Mouse (Mus musculus): ENCODE data around the gene Sorbs1.
A peak's percentile ranks its signal among the peaks of the same experiment; 100 is the strongest.

Sorbs1 gene

GRCm38 (mm10) chr19:40477445-40477941 lies 36.1 kb downstream of the Sorbs1 start:
- DNase-seq = peak; percentile 77

GRCm38 (mm10) chr19:40476491-40476890 lies 37.1 kb downstream of the Sorbs1 start:
- no peak for DNase-seq

GRCm38 (mm10) chr19:40471526-40472245 lies 41.9 kb downstream of the Sorbs1 start:
- DNase-seq = no peak

GRCm38 (mm10) chr19:40469792-40470191 lies 43.8 kb downstream of the Sorbs1 start:
- DNase-seq = no peak

GRCm38 (mm10) chr19:40468308-40468707 lies 45.3 kb downstream of the Sorbs1 start:
- no peak for DNase-seq

- no peak for DNase-seq
Measured at GRCm38 (mm10) chr19:40467810-40468209, 45.8 kb downstream of the Sorbs1 start.

DNA sequence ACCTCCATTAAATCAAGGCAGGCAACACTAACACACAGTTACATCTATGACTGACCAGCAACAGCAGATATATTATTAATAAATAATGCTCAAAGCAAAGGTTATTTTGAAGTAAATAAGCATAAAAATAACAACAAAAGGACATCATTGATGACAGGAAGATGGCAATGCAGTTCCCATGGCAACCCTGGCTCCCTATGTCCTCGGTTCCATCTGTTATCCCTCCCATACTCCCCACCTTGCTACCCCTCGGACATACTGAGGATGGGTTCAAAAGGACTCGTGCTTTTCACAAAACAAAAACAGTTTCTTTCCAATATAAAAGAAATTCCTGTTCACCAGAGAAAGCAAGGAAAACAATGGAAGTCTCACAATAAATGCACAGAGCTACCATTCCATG lies 48.2 kb downstream of the Sorbs1 start:
- no peak for DNase-seq

DNA sequence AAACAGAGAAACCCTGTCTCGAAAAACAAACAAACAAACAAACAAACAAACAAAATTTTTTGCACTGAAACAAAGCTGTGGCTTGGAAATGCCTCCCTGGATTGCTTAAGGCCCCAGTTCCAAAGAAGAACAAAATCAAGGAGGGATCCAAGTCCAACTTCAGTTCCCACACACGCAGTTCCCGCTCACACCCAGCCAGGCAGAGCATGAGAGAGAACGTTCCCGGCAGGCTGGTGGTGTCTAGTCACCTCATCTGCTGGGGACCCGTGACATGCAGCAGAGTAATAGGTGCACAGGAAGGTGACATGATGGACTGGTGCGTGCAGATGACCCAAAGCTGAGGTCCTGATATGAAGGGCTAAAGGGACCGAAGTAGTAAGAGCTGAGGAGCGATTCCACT lies 49.2 kb downstream of the Sorbs1 start:
- no peak for DNase-seq

- no peak for DNase-seq
Measured at GRCm38 (mm10) chr19:40462892-40463291, 50.7 kb downstream of the Sorbs1 start.

DNA sequence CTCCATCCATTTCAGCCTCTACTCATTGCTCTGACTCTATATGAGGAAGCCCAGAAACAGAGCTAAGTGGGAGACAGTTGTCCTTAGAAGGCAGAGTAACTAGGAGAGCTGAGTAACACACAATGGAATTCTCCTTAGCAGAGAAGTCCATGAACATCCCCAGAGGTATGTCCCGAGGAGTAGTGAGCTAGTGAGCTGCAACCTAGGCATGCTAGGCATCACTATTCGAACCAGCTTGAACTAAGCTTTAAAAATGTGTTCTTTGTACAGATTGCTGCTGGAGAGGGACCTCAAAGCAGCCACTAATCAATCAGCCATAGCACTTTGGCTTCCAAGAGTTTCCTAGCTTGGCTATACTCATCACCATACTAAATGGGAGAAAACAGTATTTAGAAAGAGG lies 51.1 kb downstream of the Sorbs1 start:
- DNase-seq = no peak

- DNase-seq = no peak
Measured at GRCm38 (mm10) chr19:40461662-40462061, 51.9 kb downstream of the Sorbs1 start.

DNA sequence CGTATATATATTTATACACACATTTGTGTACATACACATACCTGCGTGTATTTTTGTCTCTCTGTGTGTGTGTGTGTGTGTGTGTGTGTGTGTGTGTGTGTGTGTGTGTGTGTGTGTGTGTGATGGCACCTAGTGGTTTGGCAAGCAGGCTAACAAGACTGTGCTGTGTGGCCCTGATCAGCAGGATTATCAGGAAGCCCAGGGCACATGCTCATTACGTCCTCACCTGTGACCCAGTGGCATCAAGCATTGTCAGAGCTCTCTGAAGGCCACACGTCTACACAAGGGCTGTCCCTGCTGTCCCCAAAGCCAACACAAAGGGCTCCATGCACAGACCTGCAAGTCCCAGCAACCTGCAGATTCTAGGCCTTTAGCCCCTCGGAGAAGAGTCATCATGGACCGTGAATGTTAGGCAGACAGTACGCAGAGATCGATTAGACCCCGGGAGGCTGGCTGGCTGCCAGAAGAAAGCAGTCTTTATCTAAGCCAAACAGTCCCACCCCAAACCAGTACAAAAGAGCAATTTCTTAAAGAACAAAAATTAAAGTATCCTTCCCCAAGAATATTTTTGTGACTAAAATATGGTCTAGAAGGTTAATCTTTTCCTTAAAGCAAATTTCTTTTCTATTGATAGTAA lies 52.6 kb downstream of the Sorbs1 start:
- no peak for DNase-seq

GRCm38 (mm10) chr19:40459338-40459737 lies 54.2 kb downstream of the Sorbs1 start:
- no peak for DNase-seq

DNA sequence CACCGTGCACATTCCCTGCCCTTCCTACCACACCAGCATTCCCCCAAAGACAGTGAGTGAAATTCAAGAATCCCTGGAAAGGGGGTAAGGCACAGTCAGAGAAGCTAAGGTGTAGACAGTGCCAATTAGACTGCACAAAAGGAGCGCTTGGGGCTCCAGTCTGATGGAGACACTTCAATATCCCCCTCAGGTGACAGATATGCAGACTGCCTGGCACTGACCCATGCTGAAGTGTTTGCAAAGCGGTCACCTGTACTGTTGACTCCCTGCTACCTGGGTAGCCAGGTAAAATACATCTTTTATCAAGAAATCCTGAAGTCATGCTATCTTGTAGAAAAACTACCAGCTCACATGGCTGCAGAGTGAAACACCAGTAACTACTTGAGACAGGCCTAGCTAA lies 54.8 kb downstream of the Sorbs1 start:
- DNase-seq = no peak

- no peak for DNase-seq
Measured at GRCm38 (mm10) chr19:40455248-40455647, 58.3 kb downstream of the Sorbs1 start.

DNA sequence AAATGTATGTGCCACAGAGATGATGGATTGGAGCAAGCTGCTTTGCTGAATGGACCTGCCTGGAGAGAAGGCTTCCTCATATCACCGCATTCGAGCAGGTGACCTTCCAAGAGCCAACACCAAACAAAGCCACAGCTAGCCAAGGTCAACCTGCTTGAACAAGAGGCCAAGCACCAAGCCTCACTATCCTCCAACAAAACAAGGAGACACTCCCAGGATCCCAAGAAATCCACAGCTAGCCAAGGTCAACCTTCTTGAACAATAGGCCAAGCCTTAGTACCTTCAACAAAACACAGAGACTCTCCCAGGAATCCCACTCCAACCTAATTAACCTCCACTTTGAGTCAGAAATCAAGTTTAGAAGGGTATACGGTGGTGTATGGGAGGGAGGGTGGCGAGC lies 59.5 kb downstream of the Sorbs1 start:
- DNase-seq = no peak

DNA sequence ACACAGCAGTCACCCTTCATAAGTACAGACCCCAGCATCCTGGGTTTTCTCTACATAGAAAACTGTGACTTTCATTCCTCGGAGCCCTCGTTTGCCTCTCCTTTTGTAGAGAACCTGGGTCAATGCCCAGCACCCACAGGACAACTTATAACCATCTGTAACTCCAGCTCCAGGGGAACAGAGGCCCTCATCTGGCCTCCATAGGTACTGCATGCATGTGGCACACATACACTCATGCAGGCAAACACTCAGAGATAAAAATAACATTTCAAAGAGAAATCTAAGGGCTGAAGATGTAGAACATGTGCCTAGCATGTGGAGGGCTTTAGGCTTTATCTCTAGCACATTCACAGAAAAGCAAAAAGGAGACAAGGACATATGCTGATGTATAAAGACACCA lies 61.4 kb downstream of the Sorbs1 start:
- no peak for DNase-seq

DNA sequence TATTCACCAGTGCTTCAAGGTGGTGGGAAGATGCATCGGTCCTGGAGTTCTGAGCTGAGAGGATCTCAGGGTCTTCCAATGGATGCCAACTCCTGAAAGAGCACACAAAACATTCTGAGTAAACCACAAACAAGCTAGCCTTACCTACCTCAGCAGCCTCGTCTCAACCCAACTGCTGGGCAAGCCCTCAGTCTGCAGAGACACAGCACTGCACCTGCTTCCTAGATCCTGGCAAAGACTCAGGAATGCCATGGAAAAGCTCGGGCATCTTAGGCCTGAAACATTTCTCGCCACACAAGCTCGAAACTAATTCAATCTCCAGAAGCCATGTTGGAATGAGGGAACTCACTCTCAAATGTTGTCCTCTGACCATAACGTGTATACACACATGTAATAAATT lies 62.3 kb downstream of the Sorbs1 start:
- DNase-seq = no peak

- DNase-seq = no peak
Measured at GRCm38 (mm10) chr19:40446525-40446924, 67.1 kb downstream of the Sorbs1 start.

DNA sequence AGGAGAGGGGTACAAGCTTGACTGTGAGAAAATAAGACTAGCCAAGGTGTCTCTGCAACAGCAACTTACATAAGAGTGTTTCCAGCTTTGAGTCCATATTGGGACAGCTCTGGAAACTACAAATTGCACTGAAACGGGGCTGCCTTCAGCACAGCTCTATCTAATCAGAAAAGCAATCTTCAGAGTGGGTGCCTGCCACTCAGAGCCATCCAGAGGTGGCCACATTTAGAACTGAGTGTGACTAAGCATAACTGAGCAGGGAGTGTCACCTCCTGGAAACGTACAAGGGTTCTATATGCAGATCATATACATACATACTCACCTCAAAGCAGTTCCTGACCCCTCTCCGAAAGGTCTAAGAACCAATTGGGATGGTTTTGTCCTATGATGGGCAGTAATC lies 71.2 kb downstream of the Sorbs1 start:
- DNase-seq = no peak

GRCm38 (mm10) chr19:40440951-40441350 lies 72.6 kb downstream of the Sorbs1 start:
- no peak for DNase-seq

DNA sequence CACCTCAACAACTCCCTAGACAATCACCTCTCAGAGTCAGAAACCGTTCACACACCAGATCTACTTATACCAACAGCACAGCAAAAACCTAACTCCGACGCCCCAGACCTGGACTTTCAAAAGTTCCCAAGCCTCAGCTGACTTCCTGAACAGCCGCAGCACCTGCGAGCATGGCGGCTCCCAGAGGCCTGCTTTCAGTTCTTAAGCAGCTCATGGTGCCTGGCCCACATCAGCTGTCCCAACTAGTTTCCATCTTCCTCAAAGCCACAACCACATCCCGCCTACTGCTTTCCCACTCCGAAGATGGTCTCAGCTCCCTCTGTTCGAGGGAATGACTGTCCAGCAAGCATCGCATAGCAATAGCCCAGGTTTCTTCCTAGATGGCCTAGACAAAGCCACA lies 74.7 kb downstream of the Sorbs1 start:
- DNase-seq = no peak

GRCm38 (mm10) chr19:40437651-40438068 lies 75.9 kb downstream of the Sorbs1 start:
- peak; percentile 58 for DNase-seq

GRCm38 (mm10) chr19:40436465-40437200 lies 76.9 kb downstream of the Sorbs1 start:
- peak; percentile 90 for DNase-seq

All from kidney, adult 9 months (tissue).